Mouse (Mus musculus): Measurements from ENCODE around the gene Flt1. TPM values are rescaled to one million over a fixed set of nuclear protein-coding genes. Genes with fewer than 3 reads are reported as not detected.
A peak's percentile ranks its signal among the peaks of the same experiment; 100 is the strongest.

The Flt1 gene
- polyA plus RNA-seq, 1 experiment from 2014 or later: 5.8 TPM

GRCm38 (mm10) chr5:147630426-147631290 lies 95.2 kb downstream of the Flt1 start:
- WGBS: 77% methylated on average over 17 of the region's 17 CpGs
- H3K27me3 ChIP-seq (replicated peaks; ENCODE audit: control insufficient read depth, insufficient read depth, low read length): no peaks in the 10 kb centered on the region
- no peaks in the 10 kb centered on the region for H3K4me1 ChIP-seq (replicated peaks; ENCODE audit: control insufficient read depth, insufficient read depth, low read length)
- no peak overlapping the region for H3K4me2 ChIP-seq (replicated peaks; ENCODE audit: low read depth)
- no peak for ATAC-seq
- no peaks in the 10 kb centered on the region for H3K36me3 ChIP-seq (ENCODE audit: control insufficient read depth, insufficient read depth)
- no peak overlapping the region for H3K4me3 ChIP-seq (ENCODE audit: low read depth, low read length)
- no peaks in the 10 kb centered on the region for H3K9me3 ChIP-seq (ENCODE audit: control insufficient read depth)
- H3K27ac ChIP-seq (ENCODE audit: low read depth, low read length): no peak overlapping the region
- TF ChIP-seq CTCF (IDR thresholded peaks at IDR 0.05; ENCODE audit: low read depth): no peak
- no peak overlapping the region for H3K9ac ChIP-seq (ENCODE audit: low read depth, low read length)

- no peaks in the 10 kb centered on the region for H3K4me1 ChIP-seq (replicated peaks; ENCODE audit: control insufficient read depth, insufficient read depth, low read length)
- no peak for TF ChIP-seq CTCF (IDR thresholded peaks at IDR 0.05; ENCODE audit: low read depth)
- H3K27me3 ChIP-seq (replicated peaks; ENCODE audit: control insufficient read depth, insufficient read depth, low read length): no peaks in the 10 kb centered on the region
- no peaks in the 10 kb centered on the region for H3K9me3 ChIP-seq (ENCODE audit: control insufficient read depth)
- H3K36me3 ChIP-seq (ENCODE audit: control insufficient read depth, insufficient read depth): no peaks in the 10 kb centered on the region
- no peak overlapping the region for H3K27ac ChIP-seq (ENCODE audit: low read depth, low read length)
- WGBS: 56% methylated on average over 2 of the region's 2 CpGs
- ATAC-seq: no peak
- no peak overlapping the region for H3K9ac ChIP-seq (ENCODE audit: low read depth, low read length)
- no peak overlapping the region for H3K4me2 ChIP-seq (replicated peaks; ENCODE audit: low read depth)
- H3K4me3 ChIP-seq (ENCODE audit: low read depth, low read length): no peak overlapping the region
Observed at GRCm38 (mm10) chr5:147626944-147627343, 98.9 kb downstream of the Flt1 start.

- peak overlapping the region; percentile 41 for H3K4me2 ChIP-seq (replicated peaks; ENCODE audit: low read depth)
- no peaks in the 10 kb centered on the region for H3K36me3 ChIP-seq (ENCODE audit: control insufficient read depth, insufficient read depth)
- 37% methylated on average over 10 of the region's 10 CpGs for WGBS
Observed at GRCm38 (mm10) chr5:147623747-147624146, 102.1 kb downstream of the Flt1 start.

GRCm38 (mm10) chr5:147620178-147620577 lies 105.6 kb downstream of the Flt1 start:
- 16% methylated on average over 2 of the region's 2 CpGs for WGBS
- ATAC-seq: no peak

More at GRCm38 (mm10) chr5:147623747-147624146, 102.1 kb downstream of the Flt1 start:
- no peaks in the 10 kb centered on the region for H3K4me1 ChIP-seq (replicated peaks; ENCODE audit: control insufficient read depth, insufficient read depth, low read length)
- H3K9ac ChIP-seq (ENCODE audit: low read depth, low read length): no peak overlapping the region
- H3K27ac ChIP-seq (ENCODE audit: low read depth, low read length): no peak overlapping the region
- H3K27me3 ChIP-seq (replicated peaks; ENCODE audit: control insufficient read depth, insufficient read depth, low read length): no peaks in the 10 kb centered on the region
- TF ChIP-seq CTCF (IDR thresholded peaks at IDR 0.05; ENCODE audit: low read depth): no peak
- H3K9me3 ChIP-seq (ENCODE audit: control insufficient read depth): no peaks in the 10 kb centered on the region
- no peak for ATAC-seq
- no peak overlapping the region for H3K4me3 ChIP-seq (ENCODE audit: low read depth, low read length)

GRCm38 (mm10) chr5:147618243-147618642 lies 107.6 kb downstream of the Flt1 start:
- H3K9me3 ChIP-seq (ENCODE audit: control insufficient read depth): no peaks in the 10 kb centered on the region
- TF ChIP-seq CTCF (IDR thresholded peaks at IDR 0.05; ENCODE audit: low read depth): no peak
- H3K27me3 ChIP-seq (replicated peaks; ENCODE audit: control insufficient read depth, insufficient read depth, low read length): no peaks in the 10 kb centered on the region
- H3K4me2 ChIP-seq (replicated peaks; ENCODE audit: low read depth): no peak overlapping the region
- H3K4me1 ChIP-seq (replicated peaks; ENCODE audit: control insufficient read depth, insufficient read depth, low read length): no peaks in the 10 kb centered on the region
- no peak for ATAC-seq
- no peak overlapping the region for H3K4me3 ChIP-seq (ENCODE audit: low read depth, low read length)
- 80% methylated on average over 10 of the region's 10 CpGs for WGBS
- H3K9ac ChIP-seq (ENCODE audit: low read depth, low read length): no peak overlapping the region
- H3K36me3 ChIP-seq (ENCODE audit: control insufficient read depth, insufficient read depth): no peaks in the 10 kb centered on the region
- no peak overlapping the region for H3K27ac ChIP-seq (ENCODE audit: low read depth, low read length)

More at GRCm38 (mm10) chr5:147620178-147620577, 105.6 kb downstream of the Flt1 start:
- Histone ChIP-seq H3K4me2 (replicated peaks; ENCODE audit: low read depth) (no peak overlapping the region), H3K9me3 (ENCODE audit: control insufficient read depth) (no peaks in the 10 kb centered on the region), H3K27ac (ENCODE audit: low read depth, low read length) (no peak overlapping the region), H3K27me3 (replicated peaks; ENCODE audit: control insufficient read depth, insufficient read depth, low read length) (no peaks in the 10 kb centered on the region), H3K36me3 (ENCODE audit: control insufficient read depth, insufficient read depth) (no peaks in the 10 kb centered on the region), H3K4me1 (replicated peaks; ENCODE audit: control insufficient read depth, insufficient read depth, low read length) (no peaks in the 10 kb centered on the region), H3K4me3 (ENCODE audit: low read depth, low read length) (no peak overlapping the region), H3K9ac (ENCODE audit: low read depth, low read length) (no peak overlapping the region)
- TF ChIP-seq CTCF (IDR thresholded peaks at IDR 0.05; ENCODE audit: low read depth): no peak

GRCm38 (mm10) chr5:147616450-147616849 lies 109.4 kb downstream of the Flt1 start:
- H3K27ac ChIP-seq (ENCODE audit: low read depth, low read length): no peak overlapping the region
- H3K9me3 ChIP-seq (ENCODE audit: control insufficient read depth): no peaks in the 10 kb centered on the region
- no peaks in the 10 kb centered on the region for H3K27me3 ChIP-seq (replicated peaks; ENCODE audit: control insufficient read depth, insufficient read depth, low read length)
- 63% methylated on average over 3 of the region's 3 CpGs for WGBS
- no peak overlapping the region for H3K4me2 ChIP-seq (replicated peaks; ENCODE audit: low read depth)
- no peaks in the 10 kb centered on the region for H3K4me1 ChIP-seq (replicated peaks; ENCODE audit: control insufficient read depth, insufficient read depth, low read length)
- H3K36me3 ChIP-seq (ENCODE audit: control insufficient read depth, insufficient read depth): no peaks in the 10 kb centered on the region
- no peak overlapping the region for H3K9ac ChIP-seq (ENCODE audit: low read depth, low read length)
- ATAC-seq: no peak
- H3K4me3 ChIP-seq (ENCODE audit: low read depth, low read length): no peak overlapping the region
- TF ChIP-seq CTCF (IDR thresholded peaks at IDR 0.05; ENCODE audit: low read depth): peak; percentile 20; the same call in 1 of the 2 replicates
